Mouse (Mus musculus): Measurements from ENCODE around the gene Pax2.

GRCm38 (mm10) chr19:44741091-44741763 lies 14.6 kb upstream of the Pax2 start:
- TF ChIP-seq GATA1 (IDR thresholded peaks at IDR 0.05; ENCODE audit: borderline replicate concordance, low read length): no peak
- TF ChIP-seq FLI1 (IDR thresholded peaks at IDR 0.05; ENCODE audit: low read length): no peak

All from megakaryocyte, embryonic 14.5 days (primary cell).